Mouse (Mus musculus) MEL (cell line): ENCODE measurements at regions not wholly inside any gene's neighbourhood (a gene's known extent, or its start where the extent isn't known, plus 50 kb on each side); places are given as distances from the start of the nearest gene placed in this dataset.

Source experiments
- DNase-seq: peaks from one replicate; pipeline ENCODE4 v3.0.0; 2011; ENCODE audit warnings: low read depth, low spot score
- H3K27ac ChIP-seq: 2 replicates; pipeline ENCODE4 v1.5.1; 2012; ENCODE audit warnings: low read depth, mild to moderate bottlenecking, control low read depth, low read length, moderate library complexity; ENCODE audit not compliant: control insufficient read depth
- H3K27me3 ChIP-seq, 2 experiments: fragments of 150-350 bp in 1 of 2; sonication (generic) in 1 of 2; 2 replicates each; pipeline ENCODE4 v1.6.1; 2012; ENCODE audit warnings: low read length in 2 of 2, mild to moderate bottlenecking in 2 of 2, improper control_type of control experiment in 1 of 2, moderate library complexity in 1 of 2; ENCODE audit not compliant: insufficient read depth in 2 of 2, control insufficient read depth in 1 of 2
- H3K36me3 ChIP-seq, 2 experiments: 2 replicates each; pipeline ENCODE4 v1.6.1; 2012 to 2014; ENCODE audit warnings: low read length in 2 of 2, improper control_type of control experiment in 1 of 2, inconsistent platforms in 1 of 2, mild to moderate bottlenecking in 1 of 2; ENCODE audit not compliant: insufficient read depth in 2 of 2, control insufficient read depth in 1 of 2
- H3K4me1 ChIP-seq, 2 experiments: fragments of 150-350 bp in 1 of 2; sonication (generic) in 1 of 2; 2 replicates each; pipeline ENCODE4 v1.6.1; 2012; ENCODE audit warnings: low read length in 2 of 2, improper control_type of control experiment in 1 of 2, mild to moderate bottlenecking in 1 of 2; ENCODE audit not compliant: insufficient read depth in 2 of 2, control insufficient read depth in 1 of 2
- H3K4me3 ChIP-seq, 2 experiments: fragments of 150-350 bp in 1 of 2; sonication (generic) in 1 of 2; 2 replicates each; pipeline ENCODE4 v1.5.1; 2012; ENCODE audit warnings: low read depth in 2 of 2, low read length in 2 of 2, mild to moderate bottlenecking in 2 of 2, moderate library complexity in 2 of 2, control low read depth in 1 of 2, improper control_type of control experiment in 1 of 2; ENCODE audit not compliant: control insufficient read depth in 1 of 2, insufficient read depth in 1 of 2
- H3K79me2 ChIP-seq: 2 replicates; pipeline ENCODE4 v1.6.1; 2012; ENCODE audit warnings: mild to moderate bottlenecking, low read length, moderate library complexity; ENCODE audit not compliant: control insufficient read depth, poor library complexity, insufficient read depth
- H3K9ac ChIP-seq: 2 replicates; pipeline ENCODE4 v1.6.1; 2012; ENCODE audit warnings: low read depth, mild to moderate bottlenecking, control low read depth, low read length, moderate library complexity; ENCODE audit not compliant: control insufficient read depth, poor library complexity, severe bottlenecking
- H3K9me3 ChIP-seq: fragments of 150-350 bp; sonication (generic); replicated peaks from 2 replicates; pipeline ENCODE4 v1.6.1; 2012; ENCODE audit warnings: mild to moderate bottlenecking, low read length, improper control_type of control experiment, moderate library complexity; ENCODE audit not compliant: insufficient read depth
- BHLHE40 ChIP-seq: IDR thresholded peaks from 2 replicates; pipeline ENCODE4 v1.6.1; 2012; ENCODE audit warnings: low read depth, mild to moderate bottlenecking, inconsistent platforms, low read length, improper control_type of control experiment, borderline replicate concordance
- CHD1 ChIP-seq: IDR thresholded peaks from 2 replicates; pipeline ENCODE4 v1.6.1; 2012; ENCODE audit warnings: low read depth, mild to moderate bottlenecking, inconsistent platforms, low read length, improper control_type of control experiment
- EP300 ChIP-seq, 2 experiments: IDR thresholded peaks; 2 replicates each; pipeline ENCODE4 v1.6.1; 2011; ENCODE audit warnings: improper control_type of control experiment in 2 of 2, low read length in 2 of 2, low read depth in 1 of 2, mild to moderate bottlenecking in 1 of 2
- ETS1 ChIP-seq: IDR thresholded peaks from 2 replicates; pipeline ENCODE4 v1.6.1; 2012; ENCODE audit warnings: low read depth, mild to moderate bottlenecking, inconsistent platforms, low read length, improper control_type of control experiment, moderate library complexity
- GATA1 ChIP-seq: IDR thresholded peaks from 2 replicates; pipeline ENCODE4 v1.6.1; 2011; ENCODE audit warnings: low read depth, low read length, improper control_type of control experiment
- HCFC1 ChIP-seq: IDR thresholded peaks from 2 replicates; pipeline ENCODE4 v1.6.1; 2012; ENCODE audit warnings: low read depth, mild to moderate bottlenecking, inconsistent platforms, low read length, improper control_type of control experiment, moderate library complexity
- MAFK ChIP-seq: IDR thresholded peaks from 2 replicates; pipeline ENCODE4 v1.6.1; 2011; ENCODE audit warnings: low read depth, mild to moderate bottlenecking, low read length, improper control_type of control experiment, borderline replicate concordance
- MXI1 ChIP-seq: IDR thresholded peaks from 2 replicates; pipeline ENCODE4 v1.6.1; 2011; ENCODE audit warnings: mild to moderate bottlenecking, low read depth, low read length, improper control_type of control experiment
- NELFE ChIP-seq: IDR thresholded peaks from 2 replicates; pipeline ENCODE4 v1.6.1; 2011; ENCODE audit warnings: low read depth, low read length, improper control_type of control experiment
- POLR2AphosphoS5 ChIP-seq: IDR thresholded peaks from 2 replicates; pipeline ENCODE4 v1.6.1; 2012; ENCODE audit warnings: low read depth, borderline replicate concordance, mild to moderate bottlenecking, inconsistent platforms, low read length, moderate library complexity, mixed read lengths
- RAD21 ChIP-seq: IDR thresholded peaks from 2 replicates; pipeline ENCODE4 v1.6.1; 2011; ENCODE audit warnings: mild to moderate bottlenecking, low read depth, low read length, improper control_type of control experiment
- TAL1 ChIP-seq: IDR thresholded peaks from 2 replicates; pipeline ENCODE4 v1.6.1; 2012; ENCODE audit warnings: mild to moderate bottlenecking, inconsistent platforms, low read length, moderate library complexity, mixed read lengths
- TCF12 ChIP-seq: IDR thresholded peaks from 2 replicates; pipeline ENCODE4 v1.6.1; 2014; ENCODE audit warnings: low read depth, mild to moderate bottlenecking, inconsistent platforms, low read length, improper control_type of control experiment, moderate library complexity
- USF1 ChIP-seq: IDR thresholded peaks from 2 replicates; pipeline ENCODE4 v1.6.1; 2014; ENCODE audit warnings: low read depth, mild to moderate bottlenecking, inconsistent platforms, low read length, improper control_type of control experiment, moderate library complexity
- ZC3H11A ChIP-seq: IDR thresholded peaks from 2 replicates; pipeline ENCODE4 v1.6.1; 2012; ENCODE audit warnings: low read depth, mild to moderate bottlenecking, inconsistent platforms, low read length, improper control_type of control experiment
- ZKSCAN1 ChIP-seq: IDR thresholded peaks from 2 replicates; pipeline ENCODE4 v1.6.1; 2012; ENCODE audit warnings: low read depth, mild to moderate bottlenecking, inconsistent platforms, low read length, improper control_type of control experiment, moderate library complexity
- ZMIZ1 ChIP-seq: IDR thresholded peaks from 2 replicates; pipeline ENCODE4 v1.6.1; 2012; ENCODE audit warnings: low read depth, mild to moderate bottlenecking, inconsistent platforms, low read length, improper control_type of control experiment, moderate library complexity
- ZNF384 ChIP-seq: IDR thresholded peaks from 2 replicates; pipeline ENCODE4 v1.6.1; 2012; ENCODE audit warnings: low read depth, mild to moderate bottlenecking, inconsistent platforms, low read length, improper control_type of control experiment

GRCm38 (mm10) chr17:4355506-4356218 lies 638.5 kb upstream of the Arid1b start:
- Histone ChIP-seq H3K79me2 (no peaks in the 10 kb centered on the region), H3K36me3 (no peaks in the 10 kb centered on the region), H3K27me3 (no peaks in the 10 kb centered on the region; a peak in 1 of 4 replicates), H3K9me3 (no peaks in the 10 kb centered on the region), H3K4me3 (no peak overlapping the region), H3K27ac (no peak overlapping the region), H3K9ac (no peak overlapping the region), H3K4me1 (no peaks in the 10 kb centered on the region)
- DNase-seq = no peak
- TF ChIP-seq GATA1 = no peak
- TF ChIP-seq MAFK = no peak
- TF ChIP-seq MXI1 = no peak
- no peak for TF ChIP-seq USF1
- no peak for TF ChIP-seq BHLHE40
- no peak for TF ChIP-seq ZC3H11A

- H3K9me3 ChIP-seq = no peaks in the 10 kb centered on the region
- DNase-seq = peak; percentile 21
- H3K4me1 ChIP-seq = no peaks in the 10 kb centered on the region
- H3K27ac ChIP-seq = no peak overlapping the region
- H3K4me3 ChIP-seq = no peak overlapping the region
- H3K79me2 ChIP-seq = no peaks in the 10 kb centered on the region
- H3K36me3 ChIP-seq = no peaks in the 10 kb centered on the region
- H3K9ac ChIP-seq = no peak overlapping the region
- no peaks in the 10 kb centered on the region for H3K27me3 ChIP-seq
- TF ChIP-seq ZNF384 (peak; percentile 64), EP300 (IDR thresholded peaks at IDR 0.05; ENCODE audit: low read depth in 1 of 2, low read length in 2 of 2) (0 out of 4 replicates have a peak, but pooled peaks of 1 of the 2 experiments have one; percentile 21), ETS1 (peak; percentile 45; the same call in 1 of the 2 replicates), ZKSCAN1 (no peak)
These were observed 633.5 kb upstream of the Arid1b start for GRCm38 (mm10) chr17:4360413-4361320.

- Histone ChIP-seq H3K27me3 (no peaks in the 10 kb centered on the region), H3K27ac (no peak overlapping the region), H3K79me2 (no peaks in the 10 kb centered on the region), H3K4me3 (no peak overlapping the region), H3K36me3 (no peaks in the 10 kb centered on the region), H3K4me1 (no peaks in the 10 kb centered on the region), H3K9ac (no peak overlapping the region), H3K9me3 (no peaks in the 10 kb centered on the region)
- TF ChIP-seq NELFE = no peak
- TF ChIP-seq HCFC1 = no peak
- no peak for TF ChIP-seq ZNF384
- no peak for TF ChIP-seq POLR2AphosphoS5
- TF ChIP-seq ZMIZ1 = no peak
- TF ChIP-seq TCF12 = no peak
- no peak for TF ChIP-seq RAD21
- no peak for TF ChIP-seq CHD1
- TF ChIP-seq TAL1 = no peak
- no peak for DNase-seq
These were observed 628.3 kb upstream of the Arid1b start for GRCm38 (mm10) chr17:4365811-4366210.
